ENCODE assay signal across 8 mouse cellular contexts in the genomic region with DNA sequence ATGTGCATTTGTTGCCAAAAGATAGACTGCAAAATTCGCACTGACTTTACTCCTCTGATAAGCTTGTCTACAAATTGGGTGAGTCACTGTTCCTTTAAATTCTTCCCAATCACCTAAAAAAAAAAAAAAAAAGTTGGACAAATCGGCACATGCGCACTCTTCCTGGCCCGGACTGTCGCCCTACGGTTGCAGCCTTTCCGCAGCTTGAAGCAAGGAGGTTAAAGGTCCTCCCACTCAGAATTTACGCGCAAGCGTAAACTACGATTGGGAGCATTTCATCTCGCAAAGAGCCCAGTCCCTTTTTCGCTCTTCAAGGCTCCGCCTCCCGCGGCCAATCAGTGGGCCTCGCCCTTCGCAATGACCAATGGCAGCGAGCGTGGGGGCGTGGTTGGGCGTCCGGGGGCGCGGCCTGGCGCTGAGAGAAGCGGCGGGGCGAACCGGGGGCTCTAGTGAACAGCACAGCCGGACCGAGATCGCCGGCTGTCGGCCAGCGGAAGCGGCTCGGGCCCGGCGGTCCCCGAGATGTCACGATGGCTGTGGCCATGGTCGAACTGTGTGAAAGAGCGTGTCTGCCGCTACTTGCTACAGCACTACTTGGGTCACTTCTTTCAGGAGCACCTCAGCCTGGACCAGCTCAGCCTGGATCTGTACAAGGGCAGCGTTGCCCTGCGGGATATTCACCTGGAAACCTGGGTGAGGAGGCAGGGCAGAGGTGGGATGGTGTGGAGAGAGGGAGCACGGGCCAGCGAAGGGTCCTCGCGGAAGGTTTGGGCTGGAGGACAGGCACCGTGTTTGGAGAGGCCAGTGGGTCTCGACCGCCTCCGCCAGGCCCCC. TPM values are rescaled to one million over a fixed set of nuclear protein-coding genes. Genes with fewer than 3 reads are reported as not detected.
DNase-seq lines count a peak whose midpoint lies in the region; ATAC-seq lines count a peak whose summit lies in the region.

A gene (plus strand): TSS at position 395 of the 834 bp plus-strand sequence.

- H3K4me2 ChIP-seq in hindbrain, embryonic 12.5 days (replicated peaks) = peak within 1 kb of the TSS; percentile 93

- peaks cover 23% of the 10 kb centered on the region for H3K36me3 ChIP-seq in hindbrain, embryonic 12.5 days

- H3K4me3 ChIP-seq in hindbrain, embryonic 12.5 days = peak within 1 kb of the TSS; percentile 85

- peak; percentile 94 for ATAC-seq in hindbrain, embryonic 12.5 days (ENCODE audit: low FRiP score)

- H3K9ac ChIP-seq in hindbrain, embryonic 12.5 days = peak within 1 kb of the TSS; percentile 93

- WGBS in hindbrain, embryonic 12.5 days = under 1% methylated on average over 55 of the region's 55 CpGs

- no peaks in the 10 kb centered on the region for H3K9me3 ChIP-seq in hindbrain, embryonic 12.5 days (replicated peaks)

- peak; percentile 100 for DNase-seq in NIH3T3 (ENCODE audit: low read depth)
- peak; percentile 99 for DNase-seq in cerebellum, postnatal 10 days
- peak; percentile 97 to 98 for DNase-seq in frontal cortex, postnatal 10 days (ENCODE audit: low spot score in 2 of 2)
- peak; percentile 96 to 98 for DNase-seq in layer of hippocampus, postnatal 14 days (ENCODE audit: low spot score in 2 of 2)
- DNase-seq in lung, postnatal 14 days = peak; percentile 99
- peak; percentile 96 for DNase-seq in retina, adult 2 months (ENCODE audit: low read depth, low spot score)
- DNase-seq in thymus, postnatal 36 days = peak; percentile 97 to 99

- peaks cover 12% of the 10 kb centered on the region for H3K4me1 ChIP-seq in hindbrain, embryonic 12.5 days

- peak within 1 kb of the TSS; percentile 72 for H3K27ac ChIP-seq in hindbrain, embryonic 12.5 days

- no peaks in the 10 kb centered on the region for H3K27me3 ChIP-seq in hindbrain, embryonic 12.5 days

RNA-seq across cellular contexts. Expression of the gene that starts here (rescaled TPM):
- 14.7 and 15.4 TPM in 2 replicates for polyA plus RNA-seq in hindbrain, embryonic 12.5 days (2016; fragmentation: Nextera tagmentation; extraction: Ambion mirVana)
- 10 to 100 TPM; 35.9 to 38.2 TPM for total RNA-seq in layer of hippocampus, postnatal 14 days (2021)

Comparison
In these comparisons a context has a peak if more than half of its experiments do, and no peak if none do; other contexts are left out.
1. Peak in every context shown above with its lines: DNase-seq, ATAC-seq, H3K4me3 ChIP-seq and H3K27ac ChIP-seq.